In the genomic region with DNA sequence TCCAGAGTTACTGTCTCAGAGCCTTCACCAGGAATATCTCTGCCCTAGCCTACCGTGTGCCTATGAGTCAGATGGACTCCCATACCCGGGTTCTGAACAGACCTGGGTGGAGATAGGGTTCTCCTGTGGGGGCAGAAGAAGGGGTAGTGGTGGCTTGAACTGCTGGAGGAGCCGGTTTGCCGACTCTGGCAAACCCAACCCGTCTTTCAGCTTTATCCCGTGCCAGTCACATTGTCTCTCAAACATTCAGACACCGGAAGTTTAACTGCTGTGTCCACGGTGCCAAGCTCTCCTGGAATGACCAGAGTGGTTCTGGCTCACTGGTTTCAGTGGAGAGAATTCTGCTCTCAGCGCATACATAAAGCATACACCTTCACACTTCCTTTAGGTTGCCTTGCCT, we compare ENCODE assay signal across 8 mouse cellular contexts. TPM values are rescaled to one million over a fixed set of nuclear protein-coding genes. Genes with fewer than 3 reads are reported as not detected.
DNase-seq lines count a peak whose midpoint lies in the region; ATAC-seq lines count a peak whose summit lies in the region.

No protein-coding gene starts in this region.

- H3K36me3 ChIP-seq in heart, embryonic 11.5 days (ENCODE audit: control insufficient read depth, insufficient read depth, low read length), result no peaks in the 10 kb centered on the region
- H3K36me3 ChIP-seq in liver, embryonic 12.5 days, result peaks cover 6% of the 10 kb centered on the region; the same call in 1 of the 2 replicates

- H3K4me1 ChIP-seq in heart, embryonic 11.5 days (ENCODE audit: control insufficient read depth, insufficient read depth, low read length), result peaks cover 22% of the 10 kb centered on the region
- peaks cover 51% of the 10 kb centered on the region for H3K4me1 ChIP-seq in liver, embryonic 12.5 days

- H3K9ac ChIP-seq in heart, embryonic 11.5 days (ENCODE audit: low read depth, low read length), result no peak overlapping the region
- H3K9ac ChIP-seq in liver, embryonic 12.5 days, result peak overlapping the region; percentile 94; the same call in 1 of the 2 replicates

- no peaks in the 10 kb centered on the region for H3K27me3 ChIP-seq in heart, embryonic 11.5 days (ENCODE audit: control insufficient read depth, insufficient read depth, low read length)
- H3K27me3 ChIP-seq in liver, embryonic 12.5 days (replicated peaks), result no peaks in the 10 kb centered on the region; the same call in 1 of the 2 replicates

- intact Hi-C loops in heart, postnatal 10 days (cut with DNase I), result no loop called here
- intact Hi-C loops in left cerebral cortex, postnatal 14 days (cut with DNase I), result no loop called here

- no peak overlapping the region for H3K27ac ChIP-seq in heart, embryonic 11.5 days (ENCODE audit: low read depth, low read length)
- H3K27ac ChIP-seq in liver, embryonic 12.5 days, result peak overlapping the region; percentile 45; the same call in 1 of the 2 replicates

- peak overlapping the region; percentile 97 for H3K4me2 ChIP-seq in heart, embryonic 11.5 days
- peak overlapping the region; percentile 100 for H3K4me2 ChIP-seq in liver, embryonic 12.5 days

- ATAC-seq in heart, embryonic 11.5 days (replicated peaks; ENCODE audit: insufficient number of reproducible peaks, low FRiP score, low TSS enrichment), result no peak
- no peak for ATAC-seq in liver, embryonic 12.5 days

- no peak for DNase-seq in heart, postnatal 10 days
- peak; percentile 68 for DNase-seq in urinary bladder, postnatal 14 days (ENCODE audit: low spot score)
- no peak for DNase-seq in urinary bladder, postnatal 10 days (ENCODE audit: low spot score)
- DNase-seq in embryo, embryonic 11 days, result no peak
- no peak for DNase-seq in left cerebral cortex, postnatal 14 days (ENCODE audit: low spot score in 2 of 2)
- no peak for DNase-seq in layer of hippocampus, postnatal 36 days

- no peaks in the 10 kb centered on the region for H3K9me3 ChIP-seq in heart, embryonic 11.5 days (replicated peaks; ENCODE audit: control insufficient read depth, low read length)
- H3K9me3 ChIP-seq in liver, embryonic 12.5 days (replicated peaks), result no peaks in the 10 kb centered on the region

- WGBS in heart, embryonic 11.5 days (ENCODE audit: insufficient replicate concordance), result 87% methylated on average over 9 of the region's 9 CpGs
- 78% methylated on average over 9 of the region's 9 CpGs for WGBS in liver, embryonic 12.5 days (ENCODE audit: insufficient replicate concordance)

- peak overlapping the region; percentile 95; the same call in 1 of the 2 replicates for H3K4me3 ChIP-seq in heart, embryonic 11.5 days (ENCODE audit: low read depth, low read length)
- H3K4me3 ChIP-seq in liver, embryonic 12.5 days, result peak overlapping the region; percentile 92

RNA-seq across cellular contexts. Expression of a gene that starts 2.3 kb away (rescaled TPM):
- polyA plus RNA-seq in heart, embryonic 11.5 days (2014; fragmentation: Nextera tagmentation; extraction: Ambion mirVana), result 6.9 and 7.8 TPM in 2 replicates
- 10 to 100 TPM; 39.0 to 41.3 TPM for total RNA-seq in heart, postnatal 10 days (2021)
- 6.3 and 6.6 TPM in 2 replicates for polyA plus RNA-seq in liver, embryonic 12.5 days (2016; fragmentation: Nextera tagmentation; extraction: Ambion mirVana)
- total RNA-seq in left cerebral cortex, postnatal 14 days (2021), result 100 to 1,000 TPM; 112 TPM
- total RNA-seq in layer of hippocampus, postnatal 36 days (2021), result 100 to 1,000 TPM; 189 to 197 TPM

RNA-seq across cellular contexts. Expression of a gene that starts 37.3 kb away (rescaled TPM):
- 66.7 and 69.2 TPM in 2 replicates for polyA plus RNA-seq in heart, embryonic 11.5 days (2014; fragmentation: Nextera tagmentation; extraction: Ambion mirVana)
- total RNA-seq in heart, postnatal 10 days (2021), result 100 to 1,000 TPM; 180 to 317 TPM
- polyA plus RNA-seq in liver, embryonic 12.5 days (2016; fragmentation: Nextera tagmentation; extraction: Ambion mirVana), result 327 and 339 TPM in 2 replicates
- total RNA-seq in left cerebral cortex, postnatal 14 days (2021), result 10 to 100 TPM; 89.4 to 97.8 TPM
- total RNA-seq in layer of hippocampus, postnatal 36 days (2021), result 10 to 100 TPM; 55.9 to 62.1 TPM
